Mouse (Mus musculus) kidney, adult 2 months (tissue): Measurements from ENCODE around the gene Psmb8. TPM values are rescaled to one million over a fixed set of nuclear protein-coding genes. Genes with fewer than 3 reads are reported as not detected.

Experiments used
- DNase-seq: peaks from one replicate; pipeline ENCODE4 v3.0.0; 2021
- H3K27ac ChIP-seq: fragments of 200-500 bp; 2 replicates; pipeline ENCODE4 v1.5.1; 2012; ENCODE audit warnings: low read depth, low read length, control low read depth, inconsistent platforms; ENCODE audit not compliant: insufficient read depth
- H3K27me3 ChIP-seq: fragments of 200-500 bp; replicated peaks from 2 replicates; pipeline ENCODE4 v1.6.1; 2012; ENCODE audit warnings: mild to moderate bottlenecking, moderate library complexity, low read length, inconsistent platforms; ENCODE audit not compliant: control insufficient read depth, insufficient read depth
- H3K36me3 ChIP-seq: fragments of 200-500 bp; 2 replicates; pipeline ENCODE4 v1.6.1; 2012; ENCODE audit warnings: mild to moderate bottlenecking, moderate library complexity, low read length, inconsistent platforms; ENCODE audit not compliant: control insufficient read depth, insufficient read depth
- H3K4me1 ChIP-seq: fragments of 200-500 bp; 2 replicates; pipeline ENCODE4 v1.6.1; 2011; ENCODE audit warnings: low read length; ENCODE audit not compliant: control insufficient read depth, insufficient read depth
- H3K4me3 ChIP-seq: fragments of 200-500 bp; 2 replicates; pipeline ENCODE4 v1.5.1; 2011; ENCODE audit warnings: mild to moderate bottlenecking, low read depth, low read length, control low read depth; ENCODE audit not compliant: insufficient read depth
- CTCF ChIP-seq: fragments of 200-500 bp; conservative IDR thresholded peaks from 2 replicates; pipeline ENCODE4 v1.5.1; 2011; ENCODE audit warnings: low read depth, mild to moderate bottlenecking, control low read depth, low read length, moderate library complexity, mixed read lengths; ENCODE audit not compliant: insufficient read depth, insufficient read length
- POLR2A ChIP-seq: fragments of 200-500 bp; IDR thresholded peaks from one replicate; pipeline ENCODE4 v1.6.1; 2011; ENCODE audit warnings: low read depth, low read length, control low read depth
- WGBS: fragments of 180-500 bp; shearing (Covaris S2); methylation state at CpG from one replicate; pipeline ENCODE4 v1.1.7; 2018; 5-methylcytosine and 5-hydroxymethylcytosine counted together
- polyA plus RNA-seq: library from polyadenylated mRNA; depleted of rRNA; stranded (reverse); fragments of >200 nt; gene quantifications from 2 replicates; pipeline ENCODE4 v1.2.3, GENCODE M21; 2012; rRNA removed

Gene Psmb8
- 34.2 and 58.1 TPM in 2 replicates for polyA plus RNA-seq

- WGBS, result 12% methylated on average over 41 of the region's 41 CpGs
- no peak for TF ChIP-seq CTCF
- TF ChIP-seq POLR2A, result no peak
- Histone ChIP-seq H3K36me3 (no peaks in the 10 kb centered on the region), H3K4me1 (no peaks in the 10 kb centered on the region), H3K4me3 (peak within 1 kb of the TSS; percentile 67), H3K27me3 (no peaks in the 10 kb centered on the region), H3K27ac (peak within 1 kb of the TSS; percentile 26)
- peak; percentile 95 for DNase-seq
Observed at GRCm38 (mm10) chr17:34196941-34197894, at the start of gene Psmb8. TSS of gene Psmb8 (plus strand) at chr17:34197721.

- 25% methylated on average over 4 of the region's 4 CpGs for WGBS
- no peak for TF ChIP-seq POLR2A
- TF ChIP-seq CTCF, result no peak
- Histone ChIP-seq H3K4me1 (no peaks in the 10 kb centered on the region), H3K36me3 (no peaks in the 10 kb centered on the region), H3K4me3 (peak within 1 kb of the TSS; percentile 35), H3K27me3 (no peaks in the 10 kb centered on the region; the same call in 1 of the 2 replicates), H3K27ac (no peak within 1 kb of the TSS; the same call in 1 of the 2 replicates)
- DNase-seq, result peak; percentile 87
Observed at GRCm38 (mm10) chr17:34152923-34153322, 44.6 kb upstream of the Psmb8 start, which contains the start of gene H2-DMb1. TSS of gene H2-DMb1 (plus strand) at chr17:34153072.

GRCm38 (mm10) chr17:34155534-34155933, 42.0 kb upstream of the Psmb8 start:
- 43% methylated on average over 5 of the region's 5 CpGs for WGBS
- TF ChIP-seq POLR2A (no peak), CTCF (no peak)
- no peak for DNase-seq
- Histone ChIP-seq H3K27ac (no peak overlapping the region), H3K27me3 (no peaks in the 10 kb centered on the region; the same call in 1 of the 2 replicates), H3K36me3 (no peaks in the 10 kb centered on the region), H3K4me1 (no peaks in the 10 kb centered on the region), H3K4me3 (no peak overlapping the region)

DNA sequence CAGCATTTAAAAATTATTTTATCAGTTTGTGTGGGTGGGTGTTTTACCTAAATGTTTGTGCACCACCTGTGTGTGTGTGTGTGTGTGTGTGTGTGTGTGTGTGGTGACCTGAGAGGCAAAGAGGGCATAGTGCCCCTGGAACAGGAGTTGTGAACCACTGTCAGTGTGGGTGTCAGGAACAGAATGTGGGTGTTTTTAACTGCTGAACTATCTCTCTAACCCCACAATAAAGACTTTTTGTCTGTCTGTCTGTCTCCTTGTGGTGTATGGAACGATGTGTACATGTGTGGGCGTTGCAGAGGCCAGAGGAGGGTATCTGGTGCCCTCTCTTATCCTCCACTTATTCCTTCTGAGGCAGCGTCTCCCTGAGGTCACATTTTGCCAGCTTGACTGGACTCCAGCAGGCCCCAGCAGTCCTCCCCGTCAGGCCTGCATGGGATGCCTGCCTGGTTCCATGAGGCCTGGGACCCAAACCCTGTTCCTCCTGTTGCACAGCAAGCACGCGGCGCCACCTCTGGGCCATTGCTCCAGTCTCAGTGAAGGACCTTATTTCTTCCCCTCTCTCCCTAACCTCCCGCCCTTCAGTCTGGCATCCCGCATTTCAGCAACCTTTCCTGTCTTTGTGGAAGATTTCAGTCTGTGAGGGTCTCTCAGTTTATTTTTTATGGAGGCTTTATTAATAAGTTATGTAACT, 33.2 kb upstream of the Psmb8 start:
- 51% methylated on average over 9 of the region's 9 CpGs for WGBS
- peak; percentile 29 for DNase-seq
- no peaks in the 10 kb centered on the region for H3K4me1 ChIP-seq
- TF ChIP-seq CTCF (peak; percentile 44; the same call in 1 of the 2 replicates), POLR2A (no peak)
- no peaks in the 10 kb centered on the region for H3K36me3 ChIP-seq
- no peak overlapping the region for H3K4me3 ChIP-seq
- no peak overlapping the region for H3K27ac ChIP-seq
- H3K27me3 ChIP-seq, result no peaks in the 10 kb centered on the region

DNA sequence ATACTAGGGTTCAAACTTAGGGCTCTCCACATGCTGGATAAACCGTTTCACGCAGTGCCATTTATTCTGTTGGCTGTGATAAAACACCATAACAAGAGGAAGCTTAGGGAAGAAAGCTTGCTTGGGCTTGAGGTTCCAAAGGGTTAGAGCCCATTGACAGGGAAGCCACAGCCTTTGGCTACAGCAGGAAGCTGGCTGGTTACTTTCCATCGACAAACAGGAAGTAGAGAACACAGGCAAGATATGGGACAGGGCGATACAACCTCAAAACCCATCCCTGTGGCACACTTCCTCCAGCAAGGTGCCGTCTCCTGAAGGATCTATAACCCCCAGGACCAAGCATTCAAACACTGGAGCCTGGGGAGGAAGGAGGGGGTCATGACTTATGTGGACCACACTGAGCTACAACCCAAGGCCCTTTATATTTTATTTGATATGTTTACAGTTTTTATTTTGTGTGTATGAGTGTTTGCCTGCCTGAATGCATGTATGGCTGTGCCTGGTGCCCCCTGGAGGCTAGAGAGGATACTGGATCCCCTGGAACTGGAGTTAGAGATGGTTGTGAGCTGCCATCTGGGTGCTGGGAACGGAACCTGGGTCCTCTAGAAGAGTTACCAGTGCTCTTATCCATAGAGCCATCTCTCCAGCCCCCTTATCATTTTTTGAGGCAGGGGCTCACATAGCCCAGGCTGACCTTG, 32.3 kb upstream of the Psmb8 start:
- no peak overlapping the region for H3K4me3 ChIP-seq

DNA sequence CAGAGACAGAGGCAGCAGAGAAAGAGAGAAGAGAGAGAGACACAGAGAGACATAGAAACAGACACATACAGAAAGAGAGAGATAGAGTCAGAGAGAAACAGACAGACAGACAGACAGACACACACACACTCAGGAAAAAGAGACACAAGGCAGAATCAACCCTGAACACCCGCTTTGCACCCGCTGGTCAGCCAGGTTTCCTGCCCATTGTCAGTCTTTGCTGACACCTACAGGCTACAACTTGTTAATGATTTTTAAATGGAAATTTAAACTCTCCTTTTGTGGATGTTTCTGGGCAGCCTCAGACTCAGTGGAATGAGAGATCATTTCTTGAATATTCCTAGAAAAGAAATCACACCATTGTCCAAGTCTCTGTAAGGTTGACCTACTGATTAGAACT, 28.2 kb upstream of the Psmb8 start:
- WGBS, result 3% methylated on average over 2 of the region's 2 CpGs
- H3K27me3 ChIP-seq, result no peaks in the 10 kb centered on the region
- H3K36me3 ChIP-seq, result no peaks in the 10 kb centered on the region
- H3K4me1 ChIP-seq, result no peaks in the 10 kb centered on the region
- H3K27ac ChIP-seq, result no peak overlapping the region
- H3K4me3 ChIP-seq, result no peak overlapping the region
- no peak for TF ChIP-seq POLR2A
- peak; percentile 83 for TF ChIP-seq CTCF
- DNase-seq, result peak; percentile 64

More for the DNA sequence above, 32.3 kb upstream of the Psmb8 start:
- TF ChIP-seq CTCF, result peak; percentile 32
- no peak for TF ChIP-seq POLR2A
- Histone ChIP-seq H3K4me1 (no peaks in the 10 kb centered on the region), H3K27ac (no peak overlapping the region), H3K27me3 (no peaks in the 10 kb centered on the region), H3K36me3 (no peaks in the 10 kb centered on the region)
- no peak for DNase-seq
- 74% methylated on average over 6 of the region's 6 CpGs for WGBS
